8 mouse cellular contexts compared by ENCODE assay signal in genomic region chr16:17148084-17148483, GRCm38 (mm10). TPM values are rescaled to one million over a fixed set of nuclear protein-coding genes. Genes with fewer than 3 reads are reported as not detected.
DNase-seq lines count a peak whose midpoint lies in the region; ATAC-seq and TF ChIP-seq lines count a peak whose summit lies in the region.

No protein-coding gene starts in this region.

- TF ChIP-seq POLR2A in small intestine, adult 2 months (IDR thresholded peaks at IDR 0.05; ENCODE audit: low read depth, low read length), result no peak

- H3K36me3 ChIP-seq in heart, embryonic 16.5 days (ENCODE audit: control insufficient read depth, insufficient read depth), result peaks cover 6% of the 10 kb centered on the region; the same call in 1 of the 2 replicates
- peaks cover 9% of the 10 kb centered on the region for H3K36me3 ChIP-seq in liver, embryonic 14.5 days (replicated peaks; ENCODE audit: control insufficient read depth, insufficient read depth, low read depth)
- peaks cover 6% of the 10 kb centered on the region for H3K36me3 ChIP-seq in small intestine, adult 2 months (ENCODE audit: control insufficient read depth, insufficient read depth, low read length)

- TF ChIP-seq CTCF in gastrocnemius, adult 2 months (IDR thresholded peaks at IDR 0.05), result 0 out of 2 replicates have a peak, but pooled peaks have one; percentile 4
- peak; percentile 69 for TF ChIP-seq CTCF in liver, embryonic 14.5 days (IDR thresholded peaks at IDR 0.05; ENCODE audit: low read depth)
- no peak for TF ChIP-seq CTCF in small intestine, adult 2 months (IDR thresholded peaks at IDR 0.05; ENCODE audit: extremely low read depth, insufficient read length, insufficient replicate concordance, low read depth, low read length)

- WGBS in heart, embryonic 16.5 days, result 18% methylated on average over 16 of the region's 16 CpGs
- WGBS in liver, embryonic 14.5 days (ENCODE audit: insufficient replicate concordance), result 6% methylated on average over 16 of the region's 16 CpGs
- 33% methylated on average over 16 of the region's 16 CpGs for WGBS in small intestine, adult 2 months

- H3K27me3 ChIP-seq in heart, embryonic 16.5 days (ENCODE audit: control insufficient read depth, insufficient read depth, low read length), result no peaks in the 10 kb centered on the region
- no peaks in the 10 kb centered on the region for H3K27me3 ChIP-seq in liver, embryonic 14.5 days (ENCODE audit: control insufficient read depth, insufficient read depth, low read length)
- H3K27me3 ChIP-seq in small intestine, adult 2 months (ENCODE audit: control insufficient read depth, insufficient read depth, low read length), result no peaks in the 10 kb centered on the region

- no peak overlapping the region for H3K27ac ChIP-seq in gastrocnemius, adult 2 months
- H3K27ac ChIP-seq in heart, embryonic 16.5 days (ENCODE audit: low read length), result no peak overlapping the region
- no peak overlapping the region for H3K27ac ChIP-seq in liver, embryonic 14.5 days
- H3K27ac ChIP-seq in small intestine, adult 2 months (ENCODE audit: insufficient read depth, low read depth, low read length), result 0 out of 2 replicates have a peak overlapping the region, but pooled peaks have one; percentile 14

- no peaks in the 10 kb centered on the region for H3K9me3 ChIP-seq in heart, embryonic 16.5 days (replicated peaks; ENCODE audit: control insufficient read depth, low read length)
- H3K9me3 ChIP-seq in liver, embryonic 14.5 days (ENCODE audit: control insufficient read depth, low read length), result no peaks in the 10 kb centered on the region

- no peak for ATAC-seq in heart, embryonic 16.5 days (replicated peaks; ENCODE audit: extremely low read depth, insufficient read depth, low FRiP score)
- ATAC-seq in liver, embryonic 14.5 days (ENCODE audit: insufficient read depth), result peak; percentile 65
- no peak for ATAC-seq in erythroid progenitor cell, adult 5-6 weeks (replicated peaks; ENCODE audit: low FRiP score, poor library complexity, severe bottlenecking)

- no peak for TF ChIP-seq EP300 in liver, embryonic 14.5 days (IDR thresholded peaks at IDR 0.05; ENCODE audit: low read depth)

- peak overlapping the region; percentile 52 for H3K9ac ChIP-seq in heart, embryonic 16.5 days (ENCODE audit: low read length)
- H3K9ac ChIP-seq in liver, embryonic 14.5 days (replicated peaks), result no peak overlapping the region

- DNase-seq in gastrocnemius, adult 2 months, result no peak
- no peak for DNase-seq in gastrocnemius, postnatal 14 days
- peak; percentile 75 for DNase-seq in A20 (ENCODE audit: low read depth, low spot score)
- DNase-seq in cerebellum, adult 9-11 months, result peak; percentile 44
- peak in 1 of 3 experiments; percentile 38 for DNase-seq in liver, embryonic 14.5 days (ENCODE audit: low read depth in 3 of 3, low spot score in 3 of 3)

- intact Hi-C loops in gastrocnemius, adult 2 months (cut with DNase I), result loop anchor here (5.0 kb wide), 1 partner anchor 59 kb away; the partner anchor contains the start of gene Rimbp3
- intact Hi-C loops in gastrocnemius, postnatal 14 days (cut with DNase I; ENCODE audit: low total_unique reads), result no loop called here

- peaks cover 10% of the 10 kb centered on the region; the same call in 1 of the 2 replicates for H3K4me1 ChIP-seq in heart, embryonic 16.5 days (ENCODE audit: control insufficient read depth, insufficient read depth, low read length)
- peaks cover 2 to 10% of the 10 kb centered on the region in 2 experiments; a peak in 3 of 4 replicates for H3K4me1 ChIP-seq in liver, embryonic 14.5 days (replicated peaks; ENCODE audit: control insufficient read depth in 2 of 2, insufficient read depth in 2 of 2, low read length in 1 of 2)
- peaks cover 27% of the 10 kb centered on the region for H3K4me1 ChIP-seq in small intestine, adult 2 months (ENCODE audit: control insufficient read depth, insufficient read depth, insufficient read length, low read length)

- no peak overlapping the region for H3K4me3 ChIP-seq in gastrocnemius, adult 2 months
- H3K4me3 ChIP-seq in heart, embryonic 16.5 days (ENCODE audit: low read length), result peak overlapping the region; percentile 60
- H3K4me3 ChIP-seq in liver, embryonic 14.5 days (ENCODE audit: insufficient read depth in 1 of 2, low read depth in 2 of 2, low read length in 2 of 2), result peak overlapping the region; percentile 58 to 73; a peak in 2 of 4 replicates
- peak overlapping the region; percentile 77 for H3K4me3 ChIP-seq in small intestine, adult 2 months (ENCODE audit: low read depth, low read length)

- peak overlapping the region; percentile 99 for H3K4me2 ChIP-seq in heart, embryonic 16.5 days (ENCODE audit: low read depth, low read length)
- peak overlapping the region; percentile 99 for H3K4me2 ChIP-seq in liver, embryonic 14.5 days (ENCODE audit: low read depth)

RNA-seq across cellular contexts. Expression of gene Ccdc116, which starts 1.1 kb away (rescaled TPM):
- under 1 TPM in 1 of 2 experiments, not detected in 1; 0.11 TPM for total RNA-seq in gastrocnemius, adult 2 months (2021)
- total RNA-seq in gastrocnemius, postnatal 14 days (2021), result under 1 TPM in 1 of 2 experiments, not detected in 1; 0.13 TPM
- polyA plus RNA-seq in heart, embryonic 16.5 days (2015; fragmentation: Nextera tagmentation; extraction: Ambion mirVana), result 0.22 and 0.76 TPM in 2 replicates
- polyA plus RNA-seq in liver, embryonic 14.5 days (2012; rRNA removed), result 0.92 and 1.0 TPM in 2 replicates
- 0.37 and 0.51 TPM in 2 replicates for polyA plus RNA-seq in liver, embryonic 14.5 days (2014; fragmentation: Nextera tagmentation; extraction: Ambion mirVana)
- polyA plus RNA-seq in small intestine, adult 2 months (2012; rRNA removed), result 7.1 and 17.2 TPM in 2 replicates
- not detected in 2 replicates for total RNA-seq in erythroid progenitor cell, adult 5-6 weeks (2015; ENCODE audit: low replicate concordance)
- total RNA-seq in erythroid progenitor cell, adult 5-6 weeks (2017; ENCODE audit: low replicate concordance), result 0.83 and 0.90 TPM in 2 replicates

RNA-seq across cellular contexts. Expression of gene Ydjc, which starts 3.7 kb away (rescaled TPM):
- under 1 TPM in 1 of 2 experiments, not detected in 1; 0.31 TPM for total RNA-seq in gastrocnemius, adult 2 months (2021)
- under 1 TPM; 0.40 to 0.53 TPM for total RNA-seq in gastrocnemius, postnatal 14 days (2021)
- 4.1 and 6.5 TPM in 2 replicates for polyA plus RNA-seq in heart, embryonic 16.5 days (2015; fragmentation: Nextera tagmentation; extraction: Ambion mirVana)
- 10.2 and 10.8 TPM in 2 replicates for polyA plus RNA-seq in liver, embryonic 14.5 days (2012; rRNA removed)
- 7.9 and 9.6 TPM in 2 replicates for polyA plus RNA-seq in liver, embryonic 14.5 days (2014; fragmentation: Nextera tagmentation; extraction: Ambion mirVana)
- 44.4 and 69.7 TPM in 2 replicates for polyA plus RNA-seq in small intestine, adult 2 months (2012; rRNA removed)
- not detected in 2 replicates for total RNA-seq in erythroid progenitor cell, adult 5-6 weeks (2015; ENCODE audit: low replicate concordance)
- total RNA-seq in erythroid progenitor cell, adult 5-6 weeks (2017; ENCODE audit: low replicate concordance), result 0.13 TPM in 1 of 2 replicates, not detected in the other

RNA-seq across cellular contexts. Expression of gene Sdf2l1, which starts 15.9 kb away (rescaled TPM):
- total RNA-seq in gastrocnemius, adult 2 months (2021), result 1 to 10 TPM; 4.3 to 8.0 TPM
- total RNA-seq in gastrocnemius, postnatal 14 days (2021), result 1 to 10 TPM; 3.4 to 6.1 TPM
- 54.5 and 61.9 TPM in 2 replicates for polyA plus RNA-seq in heart, embryonic 16.5 days (2015; fragmentation: Nextera tagmentation; extraction: Ambion mirVana)
- 22.4 and 23.3 TPM in 2 replicates for polyA plus RNA-seq in liver, embryonic 14.5 days (2012; rRNA removed)
- polyA plus RNA-seq in liver, embryonic 14.5 days (2014; fragmentation: Nextera tagmentation; extraction: Ambion mirVana), result 38.3 and 41.0 TPM in 2 replicates
- 109 and 121 TPM in 2 replicates for polyA plus RNA-seq in small intestine, adult 2 months (2012; rRNA removed)
- 18.4 and 25.6 TPM in 2 replicates for total RNA-seq in erythroid progenitor cell, adult 5-6 weeks (2015; ENCODE audit: low replicate concordance)
- 7.2 and 15.7 TPM in 2 replicates for total RNA-seq in erythroid progenitor cell, adult 5-6 weeks (2017; ENCODE audit: low replicate concordance)

RNA-seq across cellular contexts. Expression of gene 2610318N02Rik, which starts 23.1 kb away (rescaled TPM):
- total RNA-seq in gastrocnemius, adult 2 months (2021), result not detected
- not detected for total RNA-seq in gastrocnemius, postnatal 14 days (2021)
- 16.6 and 19.6 TPM in 2 replicates for polyA plus RNA-seq in heart, embryonic 16.5 days (2015; fragmentation: Nextera tagmentation; extraction: Ambion mirVana)
- polyA plus RNA-seq in liver, embryonic 14.5 days (2012; rRNA removed), result 18.8 and 21.5 TPM in 2 replicates
- 15.2 and 16.7 TPM in 2 replicates for polyA plus RNA-seq in liver, embryonic 14.5 days (2014; fragmentation: Nextera tagmentation; extraction: Ambion mirVana)
- 3.4 and 9.1 TPM in 2 replicates for polyA plus RNA-seq in small intestine, adult 2 months (2012; rRNA removed)
- 5.9 TPM in 1 of 2 replicates, not detected in the other for total RNA-seq in erythroid progenitor cell, adult 5-6 weeks (2015; ENCODE audit: low replicate concordance)
- 2.7 and 2.9 TPM in 2 replicates for total RNA-seq in erythroid progenitor cell, adult 5-6 weeks (2017; ENCODE audit: low replicate concordance)

RNA-seq across cellular contexts. Expression of gene Ppil2, which starts 37.0 kb away (rescaled TPM):
- total RNA-seq in gastrocnemius, adult 2 months (2021), result 10 to 100 TPM; 27.6 to 31.4 TPM
- 10 to 100 TPM; 27.7 to 29.2 TPM for total RNA-seq in gastrocnemius, postnatal 14 days (2021)
- polyA plus RNA-seq in heart, embryonic 16.5 days (2015; fragmentation: Nextera tagmentation; extraction: Ambion mirVana), result 102 and 111 TPM in 2 replicates
- polyA plus RNA-seq in liver, embryonic 14.5 days (2012; rRNA removed), result 29.1 and 33.4 TPM in 2 replicates
- 46.1 and 50.5 TPM in 2 replicates for polyA plus RNA-seq in liver, embryonic 14.5 days (2014; fragmentation: Nextera tagmentation; extraction: Ambion mirVana)
- 30.2 and 69.4 TPM in 2 replicates for polyA plus RNA-seq in small intestine, adult 2 months (2012; rRNA removed)
- 41.9 and 43.2 TPM in 2 replicates for total RNA-seq in erythroid progenitor cell, adult 5-6 weeks (2015; ENCODE audit: low replicate concordance)
- 37.7 and 65.6 TPM in 2 replicates for total RNA-seq in erythroid progenitor cell, adult 5-6 weeks (2017; ENCODE audit: low replicate concordance)

Comparison
In these comparisons a context has a peak if more than half of its experiments do, and no peak if none do; other contexts are left out.
1. DNase-seq: peak in A20 (single experiment) and cerebellum, adult 9-11 months (single experiment); none in gastrocnemius, adult 2 months (single experiment) and gastrocnemius, postnatal 14 days (single experiment).